In the genomic region with DNA sequence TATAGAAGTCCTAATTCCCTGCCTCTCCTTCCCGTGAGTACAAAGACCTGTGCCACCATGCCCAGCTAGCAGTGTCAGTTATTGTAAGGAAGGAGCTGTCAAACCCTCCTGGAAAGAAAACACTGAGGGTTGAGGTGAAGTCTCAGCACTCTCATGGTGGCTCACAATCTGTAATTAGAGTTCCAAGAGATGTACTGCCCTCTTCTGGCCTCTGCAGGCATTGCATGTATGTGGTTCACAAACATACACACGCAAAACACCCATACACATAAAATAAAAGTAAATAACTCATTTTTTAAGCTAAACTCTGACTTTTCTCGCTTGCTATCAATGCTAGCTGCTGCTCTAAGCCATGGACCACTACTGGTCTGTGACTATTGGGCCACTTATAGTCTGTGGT, we compare ENCODE assay signal across 1 mouse cellular context.
TF ChIP-seq lines count a peak whose summit lies in the region.

No protein-coding gene starts in this region.

TF ChIP-seq in CH12.LX, 34 proteins besides CTCF, POLR2A, EP300 and RAD21:
- peak; percentile 66 for TF ChIP-seq SMC3 (IDR thresholded peaks at IDR 0.05; ENCODE audit: low read depth, low read length)
- no peak for TF ChIP-seq NRF1 (IDR thresholded peaks at IDR 0.05; ENCODE audit: low read depth, low read length)
